Mouse (Mus musculus): ENCODE measurements around the gene Ncmap.

GRCm38 (mm10) chr4:135326469-135326868, 71.6 kb downstream of the Ncmap start:
- TF ChIP-seq CTCF (IDR thresholded peaks at IDR 0.05; ENCODE audit: low read depth, low read length): no peak
- no peak for TF ChIP-seq EP300 (IDR thresholded peaks at IDR 0.05; ENCODE audit: insufficient read depth, low read depth, low read length)
- TF ChIP-seq POLR2A (IDR thresholded peaks at IDR 0.05; ENCODE audit: insufficient read depth, low read length): no peak
